Mouse (Mus musculus) intestine, postnatal 0 days (tissue): ENCODE measurements at regions not wholly inside any gene's neighbourhood (a gene's known extent, or its start where the extent isn't known, plus 50 kb on each side); places are given as distances from the start of the nearest gene placed in this dataset.

Experiments used
- ATAC-seq: fragments of 200-750 bp; cut with Nextera tagmentation; 2 replicates; pipeline ENCODE4 v1.8.0; 2017; ENCODE audit warnings: mild to moderate bottlenecking, moderate TSS enrichment, moderate library complexity
- H3K27ac ChIP-seq: fragments of 300-500 bp; sonication (generic); 2 replicates; pipeline ENCODE4 v1.5.1; 2014; ENCODE audit warnings: mild to moderate bottlenecking, low read depth, low read length, moderate library complexity
- H3K27me3 ChIP-seq: fragments of 300-500 bp; sonication (generic); replicated peaks from 2 replicates; pipeline ENCODE4 v1.6.1; 2014; ENCODE audit warnings: low read length, mixed read lengths; ENCODE audit not compliant: control insufficient read depth, insufficient read depth
- H3K36me3 ChIP-seq: fragments of 300-500 bp; sonication (generic); 2 replicates; pipeline ENCODE4 v1.6.1; 2014; ENCODE audit warnings: mild to moderate bottlenecking, moderate library complexity; ENCODE audit not compliant: control insufficient read depth, insufficient read depth
- H3K4me1 ChIP-seq: fragments of 300-500 bp; sonication (generic); replicated peaks from 2 replicates; pipeline ENCODE4 v1.6.1; 2014; ENCODE audit warnings: antibody characterized with exemption, low read length, mixed read lengths; ENCODE audit not compliant: control insufficient read depth, insufficient read depth
- H3K4me2 ChIP-seq: fragments of 300-500 bp; sonication (generic); replicated peaks from 2 replicates; pipeline ENCODE4 v1.6.1; 2014; ENCODE audit warnings: low read depth, mild to moderate bottlenecking, moderate library complexity
- H3K4me3 ChIP-seq: fragments of 300-500 bp; sonication (generic); 2 replicates; pipeline ENCODE4 v1.5.1; 2014; ENCODE audit warnings: low read depth, low read length
- H3K9ac ChIP-seq: fragments of 300-500 bp; sonication (generic); 2 replicates; pipeline ENCODE4 v1.6.1; 2014; ENCODE audit warnings: mild to moderate bottlenecking, low read depth, low read length
- H3K9me3 ChIP-seq: fragments of 300-500 bp; sonication (generic); 2 replicates; pipeline ENCODE4 v1.6.1; 2016; ENCODE audit warnings: mixed run types; ENCODE audit not compliant: control insufficient read depth
- CTCF ChIP-seq: sonication (generic); IDR thresholded peaks from 2 replicates; pipeline ENCODE4 v1.5.1; 2016; ENCODE audit warnings: low read depth, mild to moderate bottlenecking, control low read depth, antibody characterized with exemption, moderate library complexity
- WGBS: fragments of 180-500 bp; shearing (Covaris S2); extraction: QIAGEN DNeasy Blood & Tissue Kit; methylation state at CpG from one replicate; pipeline ENCODE4 v1.1.7; 2014; 5-methylcytosine and 5-hydroxymethylcytosine counted together

DNA sequence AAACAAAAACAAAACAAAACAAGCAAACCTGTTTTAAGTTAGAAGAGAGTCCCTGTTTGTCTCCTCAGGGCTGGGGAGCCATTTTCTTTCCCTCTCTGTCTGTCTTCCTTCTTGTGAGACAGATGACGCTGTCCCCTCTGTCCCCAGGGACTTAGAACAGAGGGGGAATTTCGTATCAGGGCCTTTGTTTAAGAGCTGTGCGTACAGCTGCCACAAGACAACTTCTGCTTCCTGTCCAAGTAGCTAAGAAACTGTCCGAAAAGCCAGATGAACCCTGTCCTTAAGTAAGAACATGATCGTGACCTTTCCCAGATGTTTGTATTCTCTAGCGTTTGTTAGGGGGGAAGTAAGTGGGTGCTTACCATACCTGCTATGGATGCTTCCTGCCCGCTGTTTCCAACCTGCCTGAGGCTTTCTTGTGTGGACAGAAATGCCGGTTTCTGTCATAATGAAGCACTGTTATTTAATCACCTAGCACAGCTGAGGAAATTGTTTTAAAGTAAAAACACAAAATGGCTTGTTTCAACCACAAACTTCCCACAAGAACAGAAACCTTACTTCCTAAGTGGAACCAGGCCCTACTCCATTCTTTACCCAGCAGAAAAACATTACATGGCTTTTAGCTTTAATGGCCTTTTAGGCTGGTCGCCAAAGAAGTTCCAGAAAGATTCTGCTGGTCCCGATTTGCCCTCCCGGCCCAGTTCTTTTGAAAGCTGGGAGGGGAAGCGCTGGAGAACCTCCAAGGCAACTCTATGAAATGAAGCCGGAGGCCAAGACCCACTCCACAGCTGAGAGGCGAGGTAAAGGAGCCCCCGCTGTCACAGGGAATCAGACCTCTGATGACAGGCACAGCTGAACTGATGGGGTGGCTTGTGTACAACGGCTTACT lies 144.3 kb downstream of the Tex36 start:
- Histone ChIP-seq H3K9ac (no peak overlapping the region), H3K4me3 (no peak overlapping the region), H3K4me2 (no peak overlapping the region), H3K36me3 (no peaks in the 10 kb centered on the region), H3K9me3 (no peaks in the 10 kb centered on the region), H3K27me3 (no peaks in the 10 kb centered on the region), H3K27ac (no peak overlapping the region), H3K4me1 (no peaks in the 10 kb centered on the region; the same call in 1 of the 2 replicates)
- TF ChIP-seq CTCF = no peak
- 57% methylated on average over 16 of the region's 16 CpGs for WGBS
- no peak for ATAC-seq

DNA sequence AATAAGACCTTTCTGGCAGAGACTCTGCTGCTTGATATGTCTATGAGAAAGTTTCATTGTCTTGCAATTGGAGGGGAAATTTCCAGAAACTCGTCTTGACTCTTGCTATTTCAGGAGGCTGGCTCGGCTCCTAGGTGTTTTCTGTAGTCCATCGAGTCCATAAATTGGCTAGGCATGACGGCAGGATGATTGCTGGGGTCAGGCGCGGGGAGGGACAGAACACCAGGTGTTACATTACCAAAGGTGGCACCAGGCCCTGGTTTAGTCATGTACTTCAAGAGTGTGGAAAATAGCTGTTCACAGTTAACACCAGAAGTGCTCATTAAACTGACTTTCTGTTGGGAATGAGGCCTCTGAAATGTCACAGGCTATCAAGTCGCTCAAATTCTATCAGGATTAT lies 151.7 kb downstream of the Tex36 start:
- no peak overlapping the region for H3K27ac ChIP-seq
- no peaks in the 10 kb centered on the region for H3K4me1 ChIP-seq
- no peak overlapping the region for H3K4me3 ChIP-seq
- H3K9ac ChIP-seq = no peak overlapping the region
- no peak for TF ChIP-seq CTCF
- H3K4me2 ChIP-seq = no peak overlapping the region
- WGBS = 80% methylated on average over 7 of the region's 7 CpGs
- H3K36me3 ChIP-seq = no peaks in the 10 kb centered on the region
- no peaks in the 10 kb centered on the region for H3K9me3 ChIP-seq
- no peak for ATAC-seq
- no peaks in the 10 kb centered on the region for H3K27me3 ChIP-seq

DNA sequence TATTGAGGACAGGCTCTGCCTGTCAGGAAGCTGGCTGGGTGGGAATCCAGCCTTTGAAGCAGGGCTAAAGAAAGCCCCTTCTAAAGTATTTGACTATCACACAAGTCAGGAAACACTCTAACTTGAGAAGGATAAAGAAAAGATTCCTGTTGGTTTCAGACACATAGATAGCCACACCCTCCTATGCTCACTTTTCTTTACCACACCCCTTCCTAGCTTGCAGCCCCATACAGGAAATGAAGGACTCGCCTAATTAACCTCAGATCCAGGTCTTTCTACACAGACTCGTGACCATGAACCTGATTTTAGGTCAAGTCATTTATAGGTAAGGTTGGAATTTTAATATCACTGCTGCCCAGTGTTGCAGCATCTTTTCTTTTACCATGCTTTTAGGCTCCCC lies 154.9 kb downstream of the Tex36 start:
- Histone ChIP-seq H3K4me2 (no peak overlapping the region), H3K4me3 (no peak overlapping the region), H3K9me3 (no peaks in the 10 kb centered on the region), H3K9ac (no peak overlapping the region), H3K4me1 (no peaks in the 10 kb centered on the region), H3K27me3 (no peaks in the 10 kb centered on the region), H3K27ac (no peak overlapping the region), H3K36me3 (no peaks in the 10 kb centered on the region)
- no peak for ATAC-seq
- no peak for TF ChIP-seq CTCF
- WGBS = 21% methylated on average over 2 of the region's 2 CpGs

DNA sequence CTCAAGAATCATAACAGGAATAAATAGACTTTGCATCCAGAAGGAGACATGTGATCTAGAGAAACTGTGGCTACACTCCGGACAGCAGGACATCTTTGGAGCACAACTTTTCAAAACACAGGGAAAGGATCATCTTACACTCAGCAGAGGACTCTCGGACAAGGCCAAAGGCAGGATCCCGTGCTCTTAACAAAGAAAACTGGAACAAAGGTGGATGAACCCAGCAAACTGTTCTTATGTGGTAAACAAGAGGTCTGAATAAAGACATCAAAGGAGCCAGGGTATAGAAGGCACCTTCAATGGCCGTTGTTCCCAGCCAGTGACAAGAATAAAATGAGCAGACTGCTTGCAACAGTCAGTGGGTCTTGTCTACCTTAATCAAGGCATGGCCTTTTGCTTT lies 160.3 kb downstream of the Tex36 start:
- ATAC-seq = no peak
- no peak overlapping the region for H3K9ac ChIP-seq

DNA sequence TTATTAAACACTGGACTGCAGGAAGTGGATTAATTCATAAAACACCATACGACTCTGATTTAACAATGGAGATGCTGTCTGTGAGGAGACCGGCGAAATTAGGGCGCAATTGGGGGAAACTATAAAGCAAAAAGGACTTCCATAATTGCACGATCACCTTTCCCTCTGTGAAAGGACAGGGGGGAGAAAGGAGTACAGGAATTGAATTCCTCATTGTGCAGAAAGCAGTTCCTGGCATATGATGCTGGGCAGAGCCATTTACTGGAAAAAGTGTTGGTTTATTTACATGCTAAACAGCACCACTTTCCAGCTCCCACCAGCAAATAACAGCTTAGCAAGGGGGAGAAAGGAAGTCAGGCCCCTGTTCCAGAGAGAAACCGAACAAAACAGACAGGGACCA lies 160.8 kb downstream of the Tex36 start:
- Histone ChIP-seq H3K9ac (no peak overlapping the region), H3K4me3 (no peak overlapping the region)

More for the DNA sequence above, 160.3 kb downstream of the Tex36 start:
- Histone ChIP-seq H3K36me3 (no peaks in the 10 kb centered on the region), H3K4me2 (no peak overlapping the region), H3K4me3 (no peak overlapping the region), H3K9me3 (no peaks in the 10 kb centered on the region), H3K27me3 (no peaks in the 10 kb centered on the region), H3K4me1 (no peaks in the 10 kb centered on the region), H3K27ac (no peak overlapping the region)
- TF ChIP-seq CTCF = no peak
- WGBS = 49% methylated on average over 4 of the region's 4 CpGs

DNA sequence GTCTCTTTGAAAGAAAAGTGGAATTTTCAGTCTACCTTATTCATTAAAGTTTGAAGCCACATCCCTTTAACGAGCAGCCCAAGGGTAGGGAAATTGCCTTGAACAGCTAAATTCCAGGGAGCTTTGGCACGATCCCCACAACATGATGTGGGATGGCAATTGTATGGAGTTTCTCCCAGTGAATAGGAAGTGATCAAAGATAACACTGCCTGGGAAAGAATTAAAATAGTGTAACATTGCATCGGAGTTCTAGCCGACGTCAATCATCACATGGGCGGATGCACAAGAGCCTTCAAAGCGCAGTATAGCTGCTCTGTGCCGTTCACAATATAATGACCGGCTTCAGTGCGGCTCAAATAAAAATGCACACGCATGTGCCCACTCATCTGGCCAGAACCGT lies 161.2 kb downstream of the Tex36 start:
- Histone ChIP-seq H3K4me3 (no peak overlapping the region), H3K27ac (no peak overlapping the region), H3K36me3 (no peaks in the 10 kb centered on the region), H3K9me3 (no peaks in the 10 kb centered on the region), H3K27me3 (no peaks in the 10 kb centered on the region), H3K4me2 (no peak overlapping the region), H3K4me1 (no peaks in the 10 kb centered on the region), H3K9ac (no peak overlapping the region)
- ATAC-seq = no peak
- 64% methylated on average over 12 of the region's 12 CpGs for WGBS
- no peak for TF ChIP-seq CTCF

More for the DNA sequence above, 160.8 kb downstream of the Tex36 start:
- H3K9me3 ChIP-seq = no peaks in the 10 kb centered on the region
- TF ChIP-seq CTCF = no peak
- H3K27me3 ChIP-seq = no peaks in the 10 kb centered on the region
- WGBS = 70% methylated on average over 6 of the region's 6 CpGs
- no peaks in the 10 kb centered on the region for H3K4me1 ChIP-seq
- H3K4me2 ChIP-seq = no peak overlapping the region
- no peak overlapping the region for H3K27ac ChIP-seq
- H3K36me3 ChIP-seq = no peaks in the 10 kb centered on the region
- no peak for ATAC-seq
